Mouse (Mus musculus): ENCODE results near the gene Gpatch4.

Gene Gpatch4

DNA sequence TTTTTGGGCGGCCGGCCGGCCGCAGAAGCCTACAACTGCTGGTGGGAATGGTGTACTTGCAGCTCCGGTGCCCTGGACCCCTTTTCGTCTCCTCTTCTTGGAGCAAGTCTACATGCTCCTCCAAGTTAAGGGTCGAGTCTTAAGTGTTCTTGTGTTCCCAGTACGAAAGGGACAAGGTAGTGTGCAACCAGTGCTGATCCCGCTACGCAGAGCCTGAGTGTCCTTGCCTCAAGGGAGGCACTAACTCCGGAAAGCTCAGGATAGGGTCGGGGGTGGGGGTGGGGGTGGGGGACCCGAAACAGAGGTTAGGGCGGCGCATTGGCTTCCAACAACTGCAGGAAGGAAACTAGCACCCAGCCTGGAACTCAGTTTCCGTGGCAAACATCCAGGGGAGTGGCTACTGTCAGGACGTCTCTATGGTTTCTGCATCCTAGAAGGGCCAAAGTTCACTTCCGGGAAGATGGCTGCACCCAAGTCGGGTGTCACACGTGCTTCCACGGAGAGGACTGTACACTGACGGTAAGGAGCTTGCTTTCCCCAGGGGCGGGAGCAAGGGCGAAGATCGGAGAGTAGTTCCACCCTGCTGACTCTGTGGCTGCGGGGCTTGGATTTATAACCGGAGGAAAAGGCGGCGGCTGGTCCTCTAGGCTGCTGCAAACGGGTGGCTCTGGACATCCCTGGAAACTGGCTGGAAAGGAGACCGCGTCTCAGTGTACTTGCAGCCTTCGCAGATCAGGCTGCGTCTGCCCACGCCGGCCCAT is at the start of gene Gpatch4:
Gene Gpatch4, plus strand, starts transcription at position 448 of the 761 bp plus-strand sequence.
- DNase-seq (ENCODE audit: low spot score) = peak; percentile 97

- DNase-seq (ENCODE audit: low spot score) = peak; percentile 32
These were observed 49.5 kb upstream of the Gpatch4 start for GRCm38 (mm10) chr3:87993436-87993835.

GRCm38 (mm10) chr3:87995331-87995730 is 47.6 kb upstream of the Gpatch4 start:
- DNase-seq (ENCODE audit: low spot score) = no peak

GRCm38 (mm10) chr3:87996401-87996800 is 46.5 kb upstream of the Gpatch4 start:
- DNase-seq (ENCODE audit: low spot score) = no peak

GRCm38 (mm10) chr3:87996971-87997614 is 45.8 kb upstream of the Gpatch4 start:
- DNase-seq (ENCODE audit: low spot score) = no peak

GRCm38 (mm10) chr3:87998747-87999146 is 44.2 kb upstream of the Gpatch4 start:
- DNase-seq (ENCODE audit: low spot score) = no peak

GRCm38 (mm10) chr3:87999243-87999895 is 43.5 kb upstream of the Gpatch4 start:
- DNase-seq (ENCODE audit: low spot score) = no peak

- no peak for DNase-seq (ENCODE audit: low spot score)
These were observed 42.7 kb upstream of the Gpatch4 start, which contains the start of gene Bcan for GRCm38 (mm10) chr3:88000181-88000580. Gene Bcan, minus strand, starts transcription at chr3:88000230.

DNA sequence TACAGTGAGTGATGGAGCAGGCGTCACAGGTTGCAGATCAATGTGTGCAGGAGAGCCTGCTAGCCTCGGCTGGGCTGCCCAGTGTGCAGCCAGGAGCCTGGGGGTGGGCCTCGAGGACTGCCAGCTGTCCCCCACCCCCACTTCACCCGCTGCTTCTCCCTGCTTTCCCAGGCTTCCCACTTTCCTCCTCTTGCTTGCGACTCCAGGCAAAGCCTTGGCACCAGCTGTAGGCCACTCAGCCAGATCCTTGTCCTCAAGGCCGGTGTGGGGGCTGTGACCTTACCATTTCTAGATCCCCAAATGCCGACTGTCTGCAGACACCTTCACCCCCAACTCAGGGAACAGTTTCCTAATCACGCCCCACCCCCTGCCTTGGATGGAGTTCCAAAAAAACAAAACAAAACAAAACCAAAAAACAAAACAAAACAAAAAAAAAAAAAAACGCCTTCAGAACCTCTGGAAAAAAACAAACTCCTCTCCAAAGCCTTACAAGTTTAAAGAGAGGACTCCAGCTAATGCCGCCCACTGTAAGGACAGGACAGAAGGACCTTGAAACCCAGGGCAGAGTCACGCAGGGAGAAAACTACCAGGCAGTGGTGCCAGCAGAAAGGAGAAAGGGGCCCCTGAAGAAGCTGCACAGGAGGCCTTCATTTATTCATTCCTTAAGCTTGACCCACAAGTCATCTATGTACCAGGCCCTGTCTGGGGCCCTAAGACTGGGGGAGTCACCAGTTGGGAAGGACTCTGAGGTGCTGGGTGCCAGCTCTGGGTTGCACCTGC is 41.9 kb upstream of the Gpatch4 start:
- no peak for DNase-seq (ENCODE audit: low spot score)

DNA sequence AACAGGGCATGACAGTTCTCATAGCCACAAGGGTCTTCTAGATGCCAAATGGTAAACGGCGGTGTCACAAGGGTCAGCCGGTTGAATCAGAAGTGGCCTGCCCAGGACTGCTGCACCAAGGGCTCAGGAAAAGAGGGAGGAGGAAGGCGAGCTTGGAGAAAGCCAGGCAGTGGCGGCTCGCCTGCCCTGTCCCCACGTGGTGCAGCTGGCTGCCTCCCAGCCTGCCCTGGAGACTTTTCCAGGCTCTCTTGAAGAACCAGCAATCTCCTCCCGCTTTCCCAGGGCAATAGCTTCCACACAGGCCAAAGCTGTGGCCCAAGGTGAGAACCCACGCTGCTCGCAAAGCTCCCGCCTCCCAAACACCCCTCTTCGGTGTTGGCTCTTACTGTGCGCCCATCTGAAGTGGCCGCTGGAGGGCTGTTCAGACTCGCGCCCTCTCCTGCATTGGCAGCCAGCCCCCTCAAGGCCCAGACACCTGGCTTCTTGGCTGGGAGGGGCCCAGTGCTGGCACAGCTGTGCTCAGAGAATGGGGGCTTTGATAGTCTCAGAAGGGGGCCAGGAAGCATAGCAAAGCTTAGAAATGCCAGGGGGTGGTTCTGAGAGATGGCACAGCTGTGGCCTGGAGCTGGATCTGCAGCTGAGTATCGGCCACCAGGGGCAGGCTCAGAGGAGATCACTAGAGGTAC is 40.5 kb upstream of the Gpatch4 start:
- no peak for DNase-seq (ENCODE audit: low spot score)

DNA sequence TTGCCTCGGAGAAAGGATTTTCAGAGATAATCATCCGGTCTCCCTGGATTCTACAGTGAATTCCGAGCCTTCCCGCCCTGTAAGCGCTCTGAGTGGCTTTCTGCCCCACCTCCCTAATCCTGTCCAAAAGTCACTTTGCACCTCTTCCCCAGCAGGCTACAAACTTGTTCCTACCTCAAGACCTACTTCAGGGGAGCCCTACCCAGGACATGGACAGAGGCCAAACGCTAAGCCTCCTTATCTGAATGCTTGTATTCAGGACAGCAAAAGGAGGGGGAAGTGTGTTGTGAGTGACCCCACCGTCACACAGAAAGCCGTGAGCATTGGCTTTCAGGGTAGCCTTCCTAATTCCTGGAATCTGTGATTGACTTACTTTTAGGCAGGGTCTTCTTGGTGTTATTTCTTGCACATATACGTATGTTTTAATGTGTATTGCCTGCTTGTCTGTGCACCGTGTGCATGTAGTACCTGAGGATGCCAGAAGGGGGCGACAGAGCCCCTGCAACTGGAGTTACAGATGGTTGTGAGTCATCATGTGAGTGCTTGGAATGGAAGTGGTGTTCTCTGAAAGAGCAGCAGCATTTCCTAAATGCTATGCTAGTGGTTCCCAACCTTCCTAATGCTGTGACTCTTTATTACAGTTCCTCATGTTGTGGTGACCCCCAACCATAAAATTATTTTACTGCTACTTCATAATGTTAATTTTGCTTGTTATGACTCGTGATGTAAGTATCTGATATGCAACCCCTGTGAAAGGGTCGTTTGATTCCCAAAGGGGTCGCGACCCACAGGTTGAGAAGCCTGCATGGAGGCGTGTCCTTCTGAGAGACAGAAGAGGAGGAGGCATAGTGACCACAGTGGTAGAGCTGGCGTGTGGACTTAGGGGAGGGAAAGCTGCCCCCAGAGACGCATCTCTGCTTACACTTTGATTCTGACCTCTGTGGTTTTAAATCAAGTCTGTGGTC is 36.8 kb upstream of the Gpatch4 start:
- DNase-seq (ENCODE audit: low spot score) = peak; percentile 29

GRCm38 (mm10) chr3:88010634-88011265 is 32.2 kb upstream of the Gpatch4 start:
- DNase-seq (ENCODE audit: low spot score) = peak; percentile 51

DNA sequence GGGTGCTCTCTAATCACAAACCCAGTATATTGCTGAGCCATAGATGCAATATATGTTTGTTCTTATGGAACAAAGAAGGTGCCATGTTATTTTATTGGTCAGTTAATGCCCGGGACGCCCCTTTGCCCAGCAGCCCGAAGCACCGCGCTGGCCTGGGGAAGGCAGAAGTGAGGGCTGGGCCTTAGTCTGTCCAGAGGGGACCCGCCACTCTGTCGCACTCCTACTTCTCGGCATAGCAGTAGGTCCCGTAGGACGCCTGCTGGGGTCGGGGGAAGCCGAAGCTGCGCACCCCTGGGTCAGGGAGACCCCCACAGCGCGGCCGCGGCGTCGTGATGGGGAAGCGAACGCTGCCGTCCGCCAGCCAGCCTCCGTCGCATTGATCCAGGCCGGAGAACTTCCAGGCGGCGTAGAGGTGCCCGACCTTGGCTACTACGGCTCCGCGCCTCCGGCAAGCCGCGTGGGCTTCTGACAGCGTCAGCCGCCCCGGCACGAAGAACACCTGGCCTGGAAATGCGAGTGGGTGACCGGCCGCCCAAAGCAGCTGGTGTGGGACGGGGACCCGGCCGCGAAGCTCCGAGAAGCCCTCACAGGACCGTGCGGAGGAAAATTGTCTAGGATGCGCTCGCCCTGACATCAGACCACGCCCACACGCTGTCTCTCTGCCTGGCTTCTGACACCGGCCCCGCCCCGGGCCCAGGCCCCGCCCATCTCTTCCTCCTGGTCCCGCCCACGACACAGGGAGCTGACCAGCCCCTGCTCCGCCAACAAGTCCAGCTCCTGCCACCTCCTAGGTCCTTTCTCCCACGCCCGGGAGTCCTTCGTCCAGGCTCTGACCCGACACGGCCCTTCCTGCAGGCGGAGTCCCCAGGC is 20.4 kb upstream of the Gpatch4 start:
- peak; percentile 73 for DNase-seq (ENCODE audit: low spot score)

GRCm38 (mm10) chr3:88023192-88024074 is 19.5 kb upstream of the Gpatch4 start:
- DNase-seq (ENCODE audit: low spot score) = no peak

- DNase-seq (ENCODE audit: low spot score) = no peak
These were observed 16.1 kb upstream of the Gpatch4 start for GRCm38 (mm10) chr3:88026823-88027222.

GRCm38 (mm10) chr3:88027434-88028186 is 15.3 kb upstream of the Gpatch4 start, which contains the start of gene Hapln2:
Gene Hapln2, minus strand, starts transcription at chr3:88027583.
- DNase-seq (ENCODE audit: low spot score) = no peak
